Mouse (Mus musculus) cerebellum, postnatal 14 days (tissue): ENCODE data around the gene Skint2.

Experiments used
- DNase-seq, 2 experiments: peaks; one replicate each; pipeline ENCODE4 v3.0.0; 2021; ENCODE audit warnings: mixed read lengths in 2 of 2

Gene Skint2

GRCm38 (mm10) chr4:112556894-112557293, at the start of gene Skint2:
Gene Skint2 (plus strand): TSS chr4:112557194.
- DNase-seq: no peak
